Mouse (Mus musculus): ENCODE measurements at regions not wholly inside any gene's neighbourhood (a gene's known extent, or its start where the extent isn't known, plus 50 kb on each side); places are given as distances from the start of the nearest gene placed in this dataset.

DNA sequence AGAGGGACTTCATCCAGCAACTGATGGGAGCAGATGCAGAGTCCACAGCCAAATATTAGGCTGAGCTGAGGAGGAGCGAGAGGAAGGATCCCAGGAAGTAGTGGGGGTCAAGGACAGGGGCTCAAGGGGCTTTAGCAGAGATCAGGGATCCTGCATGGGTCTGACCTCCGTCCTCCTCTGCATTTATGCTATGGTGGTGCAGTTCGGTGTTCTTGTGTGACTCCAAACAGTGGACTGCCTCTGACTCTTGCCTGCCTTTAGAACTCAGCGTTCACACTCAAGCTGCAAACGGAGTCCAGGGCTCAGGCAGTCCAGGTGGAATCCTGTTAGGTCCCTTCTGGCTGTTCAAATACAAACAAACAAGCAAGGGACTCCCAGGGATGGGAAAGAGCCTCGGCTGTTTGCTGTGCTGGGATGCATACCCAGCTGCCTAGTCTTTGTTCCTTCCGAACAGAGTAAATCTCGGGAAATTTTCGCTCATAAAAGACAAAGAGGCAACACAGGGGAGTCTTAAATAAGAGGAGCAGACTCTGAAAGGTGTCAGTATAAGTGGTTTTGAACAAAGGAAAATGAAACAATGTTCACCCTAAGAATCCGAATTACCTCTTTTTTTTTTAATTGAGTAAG lies 1042.9 kb downstream of the Robo2 start:
- 46% methylated on average over 10 of the region's 10 CpGs for WGBS
- no peaks in the 10 kb centered on the region for H3K27me3 ChIP-seq (ENCODE audit: insufficient read depth, low read length)
- H3K27ac ChIP-seq (ENCODE audit: low read depth), result no peak overlapping the region
- H3K36me3 ChIP-seq (ENCODE audit: insufficient read depth), result no peaks in the 10 kb centered on the region
- TF ChIP-seq CTCF (IDR thresholded peaks at IDR 0.05; ENCODE audit: low read depth), result no peak
- H3K9me3 ChIP-seq (ENCODE audit: low read depth, low read length), result no peaks in the 10 kb centered on the region
- no peak overlapping the region for H3K9ac ChIP-seq
- ATAC-seq (ENCODE audit: insufficient read depth), result peak; percentile 21; the same call in 1 of the 2 replicates
- DNase-seq, result no peak
- no peak overlapping the region for H3K4me2 ChIP-seq
- no peaks in the 10 kb centered on the region for H3K4me1 ChIP-seq (ENCODE audit: insufficient read depth)
- H3K4me3 ChIP-seq (ENCODE audit: low read depth, low read length), result no peak overlapping the region

DNA sequence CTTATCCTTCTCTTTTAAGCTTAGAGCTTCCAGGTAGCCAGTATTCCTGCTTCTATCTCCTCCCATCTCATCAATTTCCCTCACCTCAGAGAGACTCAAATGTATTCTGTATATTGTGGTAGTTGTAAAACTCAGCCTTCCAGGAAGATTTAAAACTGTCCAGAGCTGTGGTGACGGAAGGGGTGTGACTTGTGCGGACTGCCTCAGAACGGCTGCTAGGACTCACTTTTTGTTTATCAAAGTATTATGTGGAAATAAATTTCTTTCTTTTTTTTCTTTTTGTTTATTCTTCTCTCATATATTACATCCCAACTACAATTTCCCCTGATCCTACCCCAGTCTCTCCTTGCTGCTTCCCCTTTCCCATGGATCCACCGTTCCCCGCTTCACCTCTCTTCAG lies 1043.7 kb downstream of the Robo2 start:
- Histone ChIP-seq H3K36me3 (ENCODE audit: insufficient read depth) (no peaks in the 10 kb centered on the region), H3K4me1 (ENCODE audit: insufficient read depth) (no peaks in the 10 kb centered on the region), H3K27me3 (ENCODE audit: insufficient read depth, low read length) (no peaks in the 10 kb centered on the region), H3K27ac (ENCODE audit: low read depth) (no peak overlapping the region), H3K9ac (no peak overlapping the region), H3K4me2 (peak overlapping the region; percentile 37), H3K9me3 (ENCODE audit: low read depth, low read length) (no peaks in the 10 kb centered on the region), H3K4me3 (ENCODE audit: low read depth, low read length) (no peak overlapping the region)
- ATAC-seq (ENCODE audit: insufficient read depth), result peak; percentile 49; the same call in 1 of the 2 replicates
- no peak for TF ChIP-seq CTCF (IDR thresholded peaks at IDR 0.05; ENCODE audit: low read depth)
- peak; percentile 56 for DNase-seq
- WGBS, result 47% methylated on average over 5 of the region's 5 CpGs

DNA sequence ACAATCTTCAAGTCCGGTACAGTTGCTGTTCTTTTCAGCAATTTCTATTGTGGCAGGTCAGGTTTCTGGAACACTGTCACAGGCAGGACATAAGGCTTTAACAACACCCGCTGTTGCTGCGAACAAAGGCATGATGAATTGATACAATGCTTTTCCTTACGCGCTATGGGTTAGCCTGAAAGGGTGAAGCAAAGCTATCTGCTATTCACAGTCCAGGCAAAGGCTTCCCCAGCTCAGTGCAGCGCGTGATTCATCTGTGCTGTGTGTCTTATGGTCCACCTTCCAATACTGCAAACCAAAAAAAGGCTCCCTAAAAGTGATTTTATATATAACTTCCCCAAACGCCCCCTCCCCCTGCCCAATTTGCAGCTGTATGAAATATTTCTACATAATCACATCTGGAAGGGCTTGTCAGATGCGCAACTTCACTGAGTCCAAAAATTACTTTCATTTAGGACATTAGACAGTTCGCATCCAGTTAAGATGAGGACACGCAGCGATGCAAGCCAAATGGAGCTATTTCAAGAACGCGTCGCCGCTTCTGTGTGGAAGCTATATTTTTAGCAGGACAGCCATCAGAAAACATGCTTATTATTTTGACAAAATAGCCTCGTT lies 1044.3 kb downstream of the Robo2 start:
- H3K4me2 ChIP-seq, result peak overlapping the region; percentile 37
- DNase-seq, result peak; percentile 65
- 45% methylated on average over 17 of the region's 17 CpGs for WGBS
- H3K4me3 ChIP-seq (ENCODE audit: low read depth, low read length), result no peak overlapping the region
- TF ChIP-seq CTCF (IDR thresholded peaks at IDR 0.05; ENCODE audit: low read depth), result no peak
- H3K9ac ChIP-seq, result no peak overlapping the region
- no peaks in the 10 kb centered on the region for H3K9me3 ChIP-seq (ENCODE audit: low read depth, low read length)
- no peaks in the 10 kb centered on the region for H3K4me1 ChIP-seq (ENCODE audit: insufficient read depth)
- ATAC-seq (ENCODE audit: insufficient read depth), result peak; percentile 41; the same call in 1 of the 2 replicates
- no peak overlapping the region for H3K27ac ChIP-seq (ENCODE audit: low read depth)
- H3K27me3 ChIP-seq (ENCODE audit: insufficient read depth, low read length), result no peaks in the 10 kb centered on the region
- H3K36me3 ChIP-seq (ENCODE audit: insufficient read depth), result no peaks in the 10 kb centered on the region

DNA sequence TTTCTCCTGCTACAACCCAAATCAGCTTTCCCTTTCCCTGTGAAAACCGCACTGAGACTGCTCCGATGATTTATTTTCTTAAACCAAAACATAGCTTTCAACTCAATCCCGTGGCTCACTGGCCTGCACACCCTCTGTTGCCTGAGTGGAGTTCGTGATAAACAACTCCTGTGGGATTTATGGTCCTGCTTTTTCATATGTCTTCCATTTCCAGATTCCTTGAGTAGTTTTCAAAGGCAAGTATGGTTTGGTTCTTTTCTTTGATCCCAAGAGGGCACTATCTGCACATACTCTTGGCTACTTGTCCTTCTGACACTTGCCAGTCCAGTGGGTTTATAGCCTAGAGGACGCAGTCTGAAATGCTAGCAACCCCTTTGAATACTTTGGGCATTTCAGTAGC lies 1042.6 kb downstream of the Robo1 start:
- Histone ChIP-seq H3K9me3 (ENCODE audit: low read depth, low read length) (no peaks in the 10 kb centered on the region), H3K4me3 (ENCODE audit: low read depth, low read length) (no peak overlapping the region), H3K27ac (ENCODE audit: low read depth) (no peak overlapping the region), H3K9ac (no peak overlapping the region), H3K27me3 (ENCODE audit: insufficient read depth, low read length) (no peaks in the 10 kb centered on the region), H3K36me3 (ENCODE audit: insufficient read depth) (no peaks in the 10 kb centered on the region), H3K4me2 (no peak overlapping the region), H3K4me1 (ENCODE audit: insufficient read depth) (no peaks in the 10 kb centered on the region)
- TF ChIP-seq CTCF (IDR thresholded peaks at IDR 0.05; ENCODE audit: low read depth), result peak; percentile 34; the same call in 1 of the 2 replicates
- ATAC-seq (ENCODE audit: insufficient read depth), result no peak
- peak; percentile 43 for DNase-seq
- 44% methylated on average over 5 of the region's 5 CpGs for WGBS

DNA sequence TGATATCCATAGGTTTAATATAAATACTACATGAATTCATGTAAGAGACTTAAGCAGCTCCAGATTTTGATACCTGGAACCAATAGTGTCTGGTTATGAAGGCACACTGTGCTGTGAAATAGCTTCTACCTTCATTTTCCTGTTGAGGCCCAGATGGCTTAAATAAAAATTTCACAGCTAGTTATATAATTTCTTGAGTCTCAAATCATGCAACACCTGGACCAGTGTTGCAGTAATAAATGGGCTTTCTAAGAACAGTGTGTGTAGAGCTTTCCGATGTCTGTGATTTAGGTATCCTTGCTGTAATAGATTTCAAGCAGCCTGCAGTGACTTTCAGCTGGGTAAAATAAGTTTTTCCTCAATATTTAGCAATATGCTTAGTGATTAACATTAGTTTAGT lies 1035.8 kb downstream of the Robo1 start:
- Histone ChIP-seq H3K4me3 (ENCODE audit: low read depth, low read length) (no peak overlapping the region), H3K9me3 (ENCODE audit: low read depth, low read length) (no peaks in the 10 kb centered on the region), H3K36me3 (ENCODE audit: insufficient read depth) (no peaks in the 10 kb centered on the region), H3K27me3 (ENCODE audit: insufficient read depth, low read length) (no peaks in the 10 kb centered on the region), H3K4me2 (no peak overlapping the region), H3K27ac (ENCODE audit: low read depth) (no peak overlapping the region), H3K9ac (no peak overlapping the region), H3K4me1 (ENCODE audit: insufficient read depth) (no peaks in the 10 kb centered on the region)
- 72% methylated on average over 1 of the region's 1 CpGs for WGBS
- ATAC-seq (ENCODE audit: insufficient read depth), result no peak
- TF ChIP-seq CTCF (IDR thresholded peaks at IDR 0.05; ENCODE audit: low read depth), result no peak
- DNase-seq, result no peak

DNA sequence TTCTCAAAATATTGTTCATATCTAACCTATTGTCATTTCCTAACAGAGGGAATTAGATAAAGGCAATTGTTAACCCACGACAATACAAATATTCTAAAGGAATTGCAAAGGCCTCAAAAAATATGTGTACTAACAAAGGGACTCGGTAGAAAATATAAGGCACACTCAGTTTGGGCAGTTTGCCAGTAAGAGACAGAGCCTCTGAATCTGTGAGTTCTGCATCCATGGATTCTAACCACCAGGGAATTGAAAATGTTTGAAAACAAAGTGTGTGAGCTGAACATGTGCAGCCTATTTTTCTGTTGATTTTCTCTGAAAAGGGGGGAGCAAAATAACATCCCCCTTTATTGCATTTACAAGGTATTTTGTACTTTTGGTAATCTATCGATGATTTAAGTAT lies 1035.4 kb downstream of the Robo1 start:
- no peak overlapping the region for H3K4me2 ChIP-seq
- no peaks in the 10 kb centered on the region for H3K36me3 ChIP-seq (ENCODE audit: insufficient read depth)
- H3K4me3 ChIP-seq (ENCODE audit: low read depth, low read length), result no peak overlapping the region
- no peak overlapping the region for H3K27ac ChIP-seq (ENCODE audit: low read depth)
- no peak for TF ChIP-seq CTCF (IDR thresholded peaks at IDR 0.05; ENCODE audit: low read depth)
- no peak overlapping the region for H3K9ac ChIP-seq
- DNase-seq (peak; percentile 61), ATAC-seq (ENCODE audit: insufficient read depth) (no peak)
- H3K4me1 ChIP-seq (ENCODE audit: insufficient read depth), result no peaks in the 10 kb centered on the region
- H3K9me3 ChIP-seq (ENCODE audit: low read depth, low read length), result no peaks in the 10 kb centered on the region
- H3K27me3 ChIP-seq (ENCODE audit: insufficient read depth, low read length), result no peaks in the 10 kb centered on the region
- WGBS, result 64% methylated on average over 3 of the region's 3 CpGs

DNA sequence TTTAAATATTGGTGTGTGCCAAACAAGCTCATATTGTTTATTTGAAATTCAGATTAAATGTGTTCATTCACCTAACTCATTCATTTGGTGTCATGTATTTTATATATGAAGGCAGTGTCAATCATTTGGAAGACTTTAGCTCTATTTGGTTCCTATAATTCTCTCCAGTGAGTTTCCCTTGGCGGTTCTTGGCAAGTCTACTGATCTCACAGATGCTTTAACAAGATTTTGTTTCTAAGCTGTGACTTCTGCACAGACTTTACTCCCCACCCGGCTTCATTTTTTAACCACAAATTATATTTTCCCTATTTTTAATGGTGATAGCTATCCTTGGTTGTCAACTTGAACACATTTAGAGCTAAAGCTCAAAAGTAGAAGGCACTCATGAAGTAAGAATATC lies 1009.5 kb downstream of the Robo1 start:
- H3K27ac ChIP-seq (ENCODE audit: low read depth), result no peak overlapping the region
- DNase-seq (no peak), ATAC-seq (ENCODE audit: insufficient read depth) (no peak)
- no peak overlapping the region for H3K4me2 ChIP-seq
- no peaks in the 10 kb centered on the region for H3K9me3 ChIP-seq (ENCODE audit: low read depth, low read length)
- no peaks in the 10 kb centered on the region for H3K27me3 ChIP-seq (ENCODE audit: insufficient read depth, low read length)
- H3K9ac ChIP-seq, result no peak overlapping the region
- H3K4me1 ChIP-seq (ENCODE audit: insufficient read depth), result no peaks in the 10 kb centered on the region
- no peak for TF ChIP-seq CTCF (IDR thresholded peaks at IDR 0.05; ENCODE audit: low read depth)
- WGBS, result 93% methylated on average over 2 of the region's 2 CpGs
- no peaks in the 10 kb centered on the region for H3K36me3 ChIP-seq (ENCODE audit: insufficient read depth)
- H3K4me3 ChIP-seq (ENCODE audit: low read depth, low read length), result no peak overlapping the region
